Mouse (Mus musculus) liver, embryonic 16.5 days (tissue): ENCODE data around the gene Tfdp1. TPM values are rescaled to one million over a fixed set of nuclear protein-coding genes. Genes with fewer than 3 reads are reported as not detected.

ENCODE experiments used
- ATAC-seq: fragments of 200-750 bp; cut with Nextera tagmentation; 2 replicates; pipeline ENCODE4 v1.8.0; 2017; ENCODE audit warnings: low read depth, mild to moderate bottlenecking, moderate number of reproducible peaks, moderate library complexity
- H3K27ac ChIP-seq: fragments of 300-500 bp; sonication (generic); 2 replicates; pipeline ENCODE4 v1.5.1; 2014; ENCODE audit warnings: mild to moderate bottlenecking, low read length
- H3K27me3 ChIP-seq: fragments of 300-500 bp; sonication (generic); 2 replicates; pipeline ENCODE4 v1.6.1; 2014; ENCODE audit warnings: low read depth, low read length, mixed read lengths; ENCODE audit not compliant: control insufficient read depth, insufficient read depth
- H3K36me3 ChIP-seq: fragments of 300-500 bp; sonication (generic); 2 replicates; pipeline ENCODE4 v1.6.1; 2014; ENCODE audit warnings: mild to moderate bottlenecking; ENCODE audit not compliant: control insufficient read depth, insufficient read depth
- H3K4me1 ChIP-seq: fragments of 300-500 bp; sonication (generic); 2 replicates; pipeline ENCODE4 v1.6.1; 2014; ENCODE audit warnings: low read depth, low read length, mixed read lengths; ENCODE audit not compliant: control insufficient read depth
- H3K4me2 ChIP-seq: fragments of 300-500 bp; sonication (generic); 2 replicates; pipeline ENCODE4 v1.6.1; 2014; ENCODE audit warnings: low read depth, low read length, mixed read lengths
- H3K4me3 ChIP-seq: fragments of 300-500 bp; sonication (generic); 2 replicates; pipeline ENCODE4 v1.5.1; 2014; ENCODE audit warnings: low read depth, mild to moderate bottlenecking, low read length
- H3K9ac ChIP-seq: fragments of 300-500 bp; sonication (generic); 2 replicates; pipeline ENCODE4 v1.6.1; 2014; ENCODE audit warnings: low read depth, low read length
- H3K9me3 ChIP-seq: fragments of 300-500 bp; sonication (generic); replicated peaks from 2 replicates; pipeline ENCODE4 v1.6.1; 2016; ENCODE audit warnings: low read length; ENCODE audit not compliant: control insufficient read depth
- WGBS: fragments of 180-500 bp; shearing (Covaris S2); extraction: QIAGEN DNeasy Blood & Tissue Kit; methylation state at CpG from one replicate; pipeline ENCODE4 v1.1.7; 2014; ENCODE audit not compliant: insufficient replicate concordance; 5-methylcytosine and 5-hydroxymethylcytosine counted together
- polyA plus RNA-seq: library from polyadenylated mRNA; unstranded; fragments of >200 nt; fragmentation: Nextera tagmentation; extraction: Ambion mirVana; gene quantifications from 2 replicates; pipeline ENCODE4 v1.2.1, GENCODE M21; 2015

The Tfdp1 gene
- 65.6 and 74.1 TPM in 2 replicates for polyA plus RNA-seq

DNA sequence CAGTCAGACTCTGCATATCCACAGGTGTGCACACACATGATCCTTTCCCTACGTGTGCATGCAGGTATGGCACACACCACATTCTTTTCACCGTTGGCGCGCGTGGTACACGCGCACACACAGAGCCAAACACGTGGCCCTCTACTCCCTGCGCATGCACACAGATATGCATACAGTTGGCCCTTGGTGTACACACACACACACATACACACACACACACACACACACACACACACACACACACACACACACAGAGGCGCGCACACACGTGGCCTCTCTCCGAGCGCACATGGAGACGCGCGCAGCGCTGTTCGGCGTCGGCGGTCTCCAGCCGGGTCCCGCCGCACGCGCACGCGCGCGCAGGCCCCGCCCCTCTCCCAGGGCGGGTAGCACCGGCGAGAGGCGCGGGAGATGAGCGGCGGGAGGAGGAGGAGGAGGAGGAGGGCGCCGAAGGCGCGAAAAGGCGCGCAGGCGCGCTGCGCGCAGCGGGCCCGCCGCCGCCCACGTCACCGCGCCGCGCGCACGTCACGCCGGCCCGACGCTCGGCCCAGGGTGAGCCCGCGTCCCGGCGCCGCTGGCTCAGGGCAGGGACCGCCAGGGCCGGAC lies at the start of gene Tfdp1:
TSS of gene Tfdp1 (plus strand) at position 497 of the 606 bp plus-strand sequence.
- Histone ChIP-seq H3K4me1 (peaks cover 40% of the 10 kb centered on the region), H3K9ac (peak within 1 kb of the TSS; percentile 95), H3K27ac (peak within 1 kb of the TSS; percentile 79), H3K36me3 (peaks cover 12% of the 10 kb centered on the region), H3K4me3 (peak within 1 kb of the TSS; percentile 85), H3K9me3 (no peaks in the 10 kb centered on the region), H3K4me2 (peak within 1 kb of the TSS; percentile 92), H3K27me3 (no peaks in the 10 kb centered on the region)
- WGBS = under 1% methylated on average over 38 of the region's 72 CpGs
- ATAC-seq = peak; percentile 94

DNA sequence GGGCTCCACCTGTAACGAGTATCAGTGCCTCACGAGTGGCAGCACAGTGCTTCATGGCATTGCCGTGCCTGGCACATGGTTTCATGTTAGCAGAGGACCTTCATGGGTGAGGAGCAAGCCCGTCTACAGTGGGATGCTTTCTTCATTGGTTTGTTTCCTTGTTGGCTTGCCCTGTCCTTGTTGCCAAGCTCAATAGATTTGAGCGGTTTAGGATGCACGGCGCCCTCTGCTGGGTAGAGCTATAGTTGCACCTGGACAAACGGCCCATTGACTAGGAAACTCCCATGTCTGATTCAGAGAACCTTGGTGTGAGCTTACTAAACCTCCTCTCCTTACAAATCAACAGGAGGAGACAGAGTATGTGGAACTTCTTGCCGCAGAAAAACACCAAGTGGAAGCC lies 46.2 kb upstream of the Tfdp1 start:
- H3K9ac ChIP-seq = no peak overlapping the region
- H3K27me3 ChIP-seq = no peaks in the 10 kb centered on the region
- H3K4me3 ChIP-seq = no peak overlapping the region
- peaks cover 11% of the 10 kb centered on the region for H3K4me1 ChIP-seq
- no peak overlapping the region for H3K27ac ChIP-seq
- H3K36me3 ChIP-seq = peaks cover 3% of the 10 kb centered on the region; the same call in 1 of the 2 replicates
- H3K9me3 ChIP-seq = no peaks in the 10 kb centered on the region
- H3K4me2 ChIP-seq = no peak overlapping the region
- no peak for ATAC-seq
- 22% methylated on average over 9 of the region's 9 CpGs for WGBS

DNA sequence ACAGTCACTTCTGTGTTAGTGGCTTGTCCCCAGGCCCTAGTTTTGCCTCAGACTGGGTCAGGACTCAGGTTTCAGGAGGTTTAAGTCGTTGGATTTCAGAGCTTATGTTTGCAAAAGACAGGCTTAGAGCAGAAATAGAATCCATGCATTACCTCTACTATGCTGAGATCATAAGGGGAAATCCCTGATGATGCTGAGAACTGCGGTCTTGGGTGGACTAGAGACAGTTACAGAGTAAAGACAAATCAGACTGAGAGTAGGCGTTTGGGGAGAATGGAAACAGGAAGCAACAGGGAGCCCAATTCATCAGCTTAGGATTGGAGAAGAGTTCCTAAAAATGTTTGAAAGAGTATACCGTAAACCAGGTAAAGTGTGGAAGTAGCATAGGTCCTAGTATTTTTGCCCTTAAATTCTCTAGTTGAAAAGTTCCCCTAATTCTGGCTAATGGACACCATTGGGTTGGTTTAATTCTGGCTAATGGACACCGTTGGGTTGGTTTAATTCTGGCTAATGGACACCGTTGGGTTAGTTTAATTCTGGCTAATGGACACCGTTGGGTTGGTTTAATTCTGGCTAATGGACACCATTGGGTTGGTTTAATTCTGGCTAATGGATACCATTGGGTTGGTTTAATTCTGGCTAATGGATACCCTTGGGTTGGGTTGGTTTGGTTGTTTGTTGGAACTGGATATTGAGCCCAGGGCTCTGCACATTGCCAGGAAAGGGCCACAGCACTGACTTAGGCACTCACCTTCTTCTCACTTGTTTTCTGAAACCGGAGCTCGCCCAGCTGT lies 44.7 kb upstream of the Tfdp1 start:
- peaks cover 3% of the 10 kb centered on the region; the same call in 1 of the 2 replicates for H3K36me3 ChIP-seq
- H3K9me3 ChIP-seq = no peaks in the 10 kb centered on the region
- H3K4me1 ChIP-seq = peaks cover 4% of the 10 kb centered on the region
- H3K4me2 ChIP-seq = no peak overlapping the region
- whole genome bisulfite sequencing = 75% methylated on average over 9 of the region's 9 CpGs
- no peak overlapping the region for H3K4me3 ChIP-seq
- no peak overlapping the region for H3K27ac ChIP-seq
- H3K27me3 ChIP-seq = no peaks in the 10 kb centered on the region
- ATAC-seq = no peak
- no peak overlapping the region for H3K9ac ChIP-seq

DNA sequence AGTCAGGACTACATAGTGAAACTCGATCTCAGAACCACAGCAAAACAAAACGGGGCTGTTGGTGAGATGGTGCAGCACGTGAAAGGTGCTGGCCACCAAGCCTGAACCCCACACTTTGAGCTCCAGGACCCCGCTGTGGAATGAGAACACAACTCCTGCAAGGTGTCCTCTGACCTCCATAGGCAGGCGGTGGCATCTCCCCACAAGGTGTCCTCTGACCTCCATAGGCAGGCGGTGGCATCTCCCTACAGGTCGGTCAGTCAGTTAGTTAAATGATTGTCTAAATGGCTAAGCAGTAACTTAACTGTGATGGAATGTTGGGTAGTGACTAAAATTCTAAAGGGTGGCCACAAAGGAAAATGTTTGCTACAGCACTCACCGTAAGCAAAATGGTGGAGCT lies 39.0 kb upstream of the Tfdp1 start:
- Histone ChIP-seq H3K4me1 (no peaks in the 10 kb centered on the region), H3K4me3 (no peak overlapping the region), H3K9me3 (no peaks in the 10 kb centered on the region), H3K27me3 (no peaks in the 10 kb centered on the region), H3K4me2 (no peak overlapping the region), H3K36me3 (no peaks in the 10 kb centered on the region; the same call in 1 of the 2 replicates), H3K27ac (no peak overlapping the region), H3K9ac (no peak overlapping the region)
- no peak for ATAC-seq
- WGBS = 83% methylated on average over 8 of the region's 8 CpGs

DNA sequence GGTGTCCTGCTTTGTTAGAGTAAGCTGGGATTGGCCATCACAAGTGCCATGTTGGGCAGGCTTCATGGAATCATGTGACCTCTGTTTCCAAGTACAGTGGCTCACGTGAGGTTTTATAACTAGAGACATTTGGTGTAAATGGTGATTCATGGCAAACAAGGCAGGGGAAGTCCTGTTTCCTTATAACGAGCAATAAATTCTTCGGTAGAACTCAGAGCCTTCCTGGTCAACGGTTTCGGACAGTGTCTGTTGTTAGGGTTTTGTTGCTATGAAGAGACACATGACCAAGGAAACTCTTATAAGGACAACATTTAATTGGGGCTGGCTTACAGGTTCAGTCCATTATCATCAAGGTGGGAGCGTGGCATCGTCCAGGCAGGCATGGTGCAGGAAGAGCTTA lies 37.5 kb upstream of the Tfdp1 start:
- H3K27ac ChIP-seq = no peak overlapping the region
- no peak overlapping the region for H3K4me2 ChIP-seq
- H3K9me3 ChIP-seq = no peaks in the 10 kb centered on the region
- WGBS = 79% methylated on average over 7 of the region's 7 CpGs
- no peak for ATAC-seq
- H3K4me3 ChIP-seq = no peak overlapping the region
- H3K9ac ChIP-seq = no peak overlapping the region
- no peaks in the 10 kb centered on the region for H3K27me3 ChIP-seq
- no peaks in the 10 kb centered on the region for H3K4me1 ChIP-seq
- no peaks in the 10 kb centered on the region; the same call in 1 of the 2 replicates for H3K36me3 ChIP-seq

- 79% methylated on average over 6 of the region's 6 CpGs for WGBS
- H3K4me1 ChIP-seq = no peaks in the 10 kb centered on the region
- no peaks in the 10 kb centered on the region; the same call in 1 of the 2 replicates for H3K36me3 ChIP-seq
These were observed 33.1 kb upstream of the Tfdp1 start for GRCm38 (mm10) chr8:13305459-13305858.

GRCm38 (mm10) chr8:13305884-13306283 lies 32.7 kb upstream of the Tfdp1 start:
- 89% methylated on average over 4 of the region's 4 CpGs for WGBS
- Histone ChIP-seq H3K4me3 (no peak overlapping the region), H3K9ac (no peak overlapping the region), H3K27me3 (no peaks in the 10 kb centered on the region), H3K4me2 (no peak overlapping the region), H3K4me1 (no peaks in the 10 kb centered on the region), H3K27ac (no peak overlapping the region), H3K9me3 (no peaks in the 10 kb centered on the region), H3K36me3 (no peaks in the 10 kb centered on the region; the same call in 1 of the 2 replicates)
- ATAC-seq = no peak

More at GRCm38 (mm10) chr8:13305459-13305858, 33.1 kb upstream of the Tfdp1 start:
- ATAC-seq = no peak
- Histone ChIP-seq H3K27me3 (no peaks in the 10 kb centered on the region), H3K9me3 (no peaks in the 10 kb centered on the region), H3K9ac (no peak overlapping the region), H3K4me2 (no peak overlapping the region), H3K27ac (no peak overlapping the region), H3K4me3 (no peak overlapping the region)

DNA sequence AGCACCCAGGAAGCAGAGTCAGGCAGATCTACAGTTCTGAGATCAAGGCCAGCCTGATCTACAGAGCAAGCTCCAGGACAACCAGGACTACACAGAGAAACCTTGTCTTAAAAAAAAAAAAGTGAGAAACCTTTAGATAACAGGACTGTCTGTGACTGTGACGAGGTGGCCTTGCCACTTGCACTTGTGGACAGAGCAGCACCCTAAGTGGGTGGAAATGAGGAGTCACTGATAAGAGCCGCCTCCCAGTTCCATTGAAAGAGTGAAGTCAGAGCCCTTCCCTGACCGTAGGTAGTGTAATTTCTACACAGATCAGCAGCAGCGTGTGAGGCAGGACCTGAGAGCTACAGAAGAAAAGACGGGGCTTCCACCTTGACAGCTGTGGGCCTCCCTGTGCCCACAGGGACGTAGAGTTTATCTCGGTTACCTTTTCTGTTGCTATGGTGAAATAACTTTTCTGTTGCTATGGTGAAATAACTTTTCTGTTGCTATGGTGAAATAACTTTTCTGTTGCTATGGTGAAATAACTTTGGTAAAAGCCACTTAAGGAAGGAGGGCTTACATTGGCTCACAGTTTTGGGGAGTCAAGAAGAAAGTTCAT lies 32.1 kb upstream of the Tfdp1 start:
- Histone ChIP-seq H3K27ac (no peak overlapping the region), H3K36me3 (no peaks in the 10 kb centered on the region; the same call in 1 of the 2 replicates), H3K4me1 (no peaks in the 10 kb centered on the region), H3K9me3 (no peaks in the 10 kb centered on the region), H3K4me2 (no peak overlapping the region), H3K9ac (no peak overlapping the region), H3K27me3 (no peaks in the 10 kb centered on the region), H3K4me3 (no peak overlapping the region)
- peak; percentile 16; the same call in 1 of the 2 replicates for ATAC-seq
- 40% methylated on average over 7 of the region's 7 CpGs for WGBS
